Mouse (Mus musculus) E14TG2a.4 (cell line): ENCODE data around the gene Psmb9.

Experiments
- CTCF ChIP-seq: conservative IDR thresholded peaks from 2 replicates; pipeline ENCODE4 v1.5.1; 2014; ENCODE audit warnings: low read length
- NANOG ChIP-seq: IDR thresholded peaks from 2 replicates; pipeline ENCODE4 v1.6.1; 2014; ENCODE audit warnings: borderline replicate concordance, low read length, mixed read lengths

- TF ChIP-seq CTCF (no peak), NANOG (no peak)
These were observed 47.4 kb upstream of the Psmb9 start for GRCm38 (mm10) chr17:34234926-34235325.
